Mouse (Mus musculus) kidney, adult 10 weeks (tissue): ENCODE measurements around the gene Gpat3. TPM values are rescaled to one million over a fixed set of nuclear protein-coding genes. Genes with fewer than 3 reads are reported as not detected.

Source experiments
- polyA plus RNA-seq: library from polyadenylated mRNA; stranded (reverse); fragments of 350-450 nt; fragmentation: Illumina TruSeq; extraction: RNeasy Lipid Tissue Mini Kit (QIAGEN cat#74804); gene quantifications from one replicate; pipeline ENCODE4 v1.2.3, GENCODE M21; 2014; ENCODE audit warnings: low read depth, low replicate concordance

Gpat3 gene
- 18.4 TPM for polyA plus RNA-seq

GRCm38 (mm10) chr5:100845485-100845847, at the start of gene Gpat3:
TSS of gene Gpat3 (plus strand) at chr5:100845713.

GRCm38 (mm10) chr5:100798165-100798860, 47.2 kb upstream of the Gpat3 start, which contains the start of the genes Helq and Mrps18c:
TSS of gene Helq (minus strand) at chr5:100798598.
TSS of gene Mrps18c (plus strand) at chr5:100798627.

GRCm38 (mm10) chr5:100820483-100821184, 24.9 kb upstream of the Gpat3 start, which contains the start of gene Abraxas1:
TSS of gene Abraxas1 (minus strand) at chr5:100820965.

Other genes with a start within 250 kb of the Gpat3 start
- 26.3 TPM for gene Coq2, start 170.6 kb upstream of the Gpat3 start, polyA plus RNA-seq
- gene Hpse, start 126.0 kb upstream of the Gpat3 start, polyA plus RNA-seq = 0.32 TPM
- 7.6 TPM for gene Helq, start 47.1 kb upstream of the Gpat3 start, polyA plus RNA-seq
- gene Mrps18c, start 47.1 kb upstream of the Gpat3 start, polyA plus RNA-seq = 208 TPM
- gene Abraxas1, start 24.7 kb upstream of the Gpat3 start, polyA plus RNA-seq = 23.4 TPM